Mouse (Mus musculus) common myeloid progenitor, adult 5-6 weeks (primary cell): Measurements from ENCODE around the gene Ube2i. TPM values are rescaled to one million over a fixed set of nuclear protein-coding genes. Genes with fewer than 3 reads are reported as not detected.
A peak's percentile ranks its signal among the peaks of the same experiment; 100 is the strongest.

Source experiments
- ATAC-seq: replicated peaks from 2 replicates; pipeline ENCODE4 v1.8.0; 2016; ENCODE audit warnings: low read depth, mild to moderate bottlenecking, moderate TSS enrichment, inconsistent platforms; ENCODE audit not compliant: poor library complexity, severe bottlenecking
- total RNA-seq: library from RNA; stranded (forward); fragments of 200-1000, 187-1606 nt; gene quantifications from 2 replicates; pipeline ENCODE4 v1.2.3, GENCODE M21; 2017

The Ube2i gene
- total RNA-seq, 1 experiment from 2014 or later, result 313 TPM

- ATAC-seq, result no peak
These were observed 19.3 kb downstream of the Ube2i start for GRCm38 (mm10) chr17:25255110-25255509.

GRCm38 (mm10) chr17:25253760-25254159 is 20.7 kb downstream of the Ube2i start:
- no peak for ATAC-seq

DNA sequence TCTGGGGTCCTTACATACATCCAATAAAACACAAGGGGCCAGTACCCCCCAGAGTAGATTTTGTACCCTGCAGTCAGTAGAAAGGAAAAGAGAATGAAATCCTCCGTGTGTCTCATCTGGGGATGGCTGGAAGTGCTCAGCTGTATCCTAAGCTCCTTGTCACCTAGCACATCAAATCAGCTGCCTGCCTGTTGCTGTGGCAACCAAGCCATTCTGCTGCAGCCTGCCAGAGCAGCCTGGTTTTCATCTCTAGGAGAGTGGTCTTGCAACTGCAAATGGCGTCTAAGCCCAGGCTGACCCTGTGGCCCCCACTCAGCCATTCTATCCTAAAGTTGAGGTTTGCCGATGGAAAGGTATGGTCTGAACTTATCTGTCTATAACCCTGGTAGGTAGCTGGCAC is 21.8 kb downstream of the Ube2i start:
- no peak for ATAC-seq

DNA sequence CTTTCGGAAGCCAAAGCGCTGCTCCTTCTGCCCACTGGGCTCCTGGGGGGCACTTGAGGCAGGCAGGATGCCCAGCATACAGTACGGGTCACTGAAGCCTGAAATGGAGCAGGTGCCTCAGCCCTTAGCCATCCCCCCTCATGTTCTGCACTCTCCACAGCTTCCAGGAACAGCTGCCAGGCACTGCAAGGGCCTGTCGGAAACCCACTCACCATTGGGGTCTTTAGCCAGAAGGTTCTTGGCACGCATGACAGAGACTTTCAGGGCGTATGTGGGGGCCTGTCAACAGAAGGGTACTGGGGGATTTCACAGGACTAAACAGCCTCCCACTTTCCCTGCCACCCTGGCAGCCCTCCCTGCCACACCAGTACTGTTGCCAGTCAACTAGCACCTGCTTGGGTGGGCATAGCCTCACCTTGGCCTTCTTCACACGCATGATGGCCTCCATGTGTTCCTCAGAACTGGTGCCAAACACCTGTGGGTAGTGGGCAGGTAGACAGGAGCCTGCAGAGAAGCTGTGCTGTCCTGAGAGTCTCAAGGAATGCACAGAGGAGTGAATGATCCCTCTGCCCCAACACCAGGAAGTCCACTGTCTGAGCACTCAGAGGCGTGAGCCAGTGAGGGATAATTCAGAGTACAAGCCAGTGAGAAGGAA is 24.1 kb downstream of the Ube2i start:
- no peak for ATAC-seq

DNA sequence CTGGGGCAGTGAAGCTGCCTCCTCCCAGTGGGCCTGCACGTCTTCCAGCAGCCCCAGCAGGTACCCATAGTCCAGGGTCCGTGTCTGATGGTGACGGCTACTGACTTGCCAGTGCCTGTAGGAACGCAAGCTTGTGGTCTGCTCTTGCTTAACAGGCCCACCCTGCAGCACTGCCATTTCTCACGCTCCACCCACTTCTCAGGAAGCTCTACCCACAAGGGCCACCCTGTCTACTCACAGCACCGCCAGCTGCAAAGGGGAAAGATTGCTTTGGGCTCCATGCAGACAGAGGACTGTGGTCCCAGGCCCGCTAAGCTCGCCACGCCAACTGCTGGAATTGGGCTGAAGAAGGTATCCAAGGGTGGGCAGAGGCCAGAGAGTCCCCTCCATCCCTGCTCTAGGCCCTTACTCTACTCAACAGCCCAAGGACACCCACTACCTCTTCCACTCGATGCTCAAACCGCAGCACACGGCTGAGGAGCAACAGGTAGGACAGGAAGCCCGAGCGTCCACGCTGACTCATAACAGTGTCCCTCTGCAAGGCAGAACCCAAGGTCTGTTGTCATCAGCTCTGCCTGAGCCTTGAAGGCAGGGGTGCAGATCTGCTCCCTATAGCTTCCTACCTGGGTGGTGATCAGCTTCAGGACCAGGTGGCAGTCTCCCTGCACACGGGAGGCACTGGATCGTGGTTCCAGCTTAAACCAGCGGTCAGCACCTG is 26.2 kb downstream of the Ube2i start:
- peak; percentile 94 for ATAC-seq

DNA sequence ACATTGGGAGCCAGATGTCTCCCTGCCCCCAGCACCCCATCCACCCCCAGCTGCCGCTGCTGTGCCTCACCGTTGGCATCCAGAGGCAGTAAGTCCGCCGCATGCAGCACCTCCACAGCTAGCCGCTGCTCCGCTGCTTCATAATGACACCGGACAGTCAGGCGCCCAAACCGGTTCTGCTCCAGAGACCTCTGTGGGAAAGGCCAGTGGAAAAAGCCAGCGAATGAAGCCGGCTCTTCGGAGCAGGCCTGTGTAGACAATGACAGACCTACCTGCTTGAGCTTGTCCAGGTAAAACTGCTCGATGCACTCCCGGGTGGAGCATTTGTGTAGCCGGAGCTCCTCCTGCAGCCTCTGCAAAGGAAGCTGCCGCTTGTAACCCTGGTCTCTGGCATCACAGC is 30.2 kb downstream of the Ube2i start:
- ATAC-seq, result no peak

DNA sequence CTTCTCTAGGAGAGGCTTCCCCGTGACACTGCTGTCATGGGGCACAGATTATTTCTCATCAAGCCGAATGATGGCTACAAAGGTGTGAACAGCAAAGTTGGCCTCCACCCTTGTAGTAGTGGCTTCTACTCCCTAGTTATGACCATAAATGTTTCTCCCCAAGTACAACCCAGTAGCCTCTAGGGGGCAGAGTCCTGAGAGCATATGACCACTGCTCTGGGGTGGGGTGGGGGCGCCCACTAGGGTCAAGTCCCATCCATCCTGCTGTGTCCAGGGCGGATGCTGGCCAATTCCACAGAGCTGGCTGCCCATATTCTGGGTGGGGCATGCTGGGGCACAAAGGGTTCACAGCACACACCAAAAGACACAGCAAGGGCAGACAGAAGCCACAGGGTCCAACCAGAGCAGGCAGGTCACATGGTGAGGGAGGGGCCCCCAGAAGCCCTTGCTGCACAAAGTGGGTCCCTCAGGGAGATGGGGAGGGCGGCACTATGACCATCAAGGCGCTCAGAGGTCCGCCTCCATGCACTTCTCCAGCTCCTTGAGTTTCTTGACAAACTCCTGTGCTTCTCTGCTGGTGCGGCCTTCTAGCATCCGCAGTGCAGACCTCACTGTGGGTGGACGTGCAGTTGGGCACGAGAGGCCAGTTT is 31.2 kb downstream of the Ube2i start:
- no peak for ATAC-seq

DNA sequence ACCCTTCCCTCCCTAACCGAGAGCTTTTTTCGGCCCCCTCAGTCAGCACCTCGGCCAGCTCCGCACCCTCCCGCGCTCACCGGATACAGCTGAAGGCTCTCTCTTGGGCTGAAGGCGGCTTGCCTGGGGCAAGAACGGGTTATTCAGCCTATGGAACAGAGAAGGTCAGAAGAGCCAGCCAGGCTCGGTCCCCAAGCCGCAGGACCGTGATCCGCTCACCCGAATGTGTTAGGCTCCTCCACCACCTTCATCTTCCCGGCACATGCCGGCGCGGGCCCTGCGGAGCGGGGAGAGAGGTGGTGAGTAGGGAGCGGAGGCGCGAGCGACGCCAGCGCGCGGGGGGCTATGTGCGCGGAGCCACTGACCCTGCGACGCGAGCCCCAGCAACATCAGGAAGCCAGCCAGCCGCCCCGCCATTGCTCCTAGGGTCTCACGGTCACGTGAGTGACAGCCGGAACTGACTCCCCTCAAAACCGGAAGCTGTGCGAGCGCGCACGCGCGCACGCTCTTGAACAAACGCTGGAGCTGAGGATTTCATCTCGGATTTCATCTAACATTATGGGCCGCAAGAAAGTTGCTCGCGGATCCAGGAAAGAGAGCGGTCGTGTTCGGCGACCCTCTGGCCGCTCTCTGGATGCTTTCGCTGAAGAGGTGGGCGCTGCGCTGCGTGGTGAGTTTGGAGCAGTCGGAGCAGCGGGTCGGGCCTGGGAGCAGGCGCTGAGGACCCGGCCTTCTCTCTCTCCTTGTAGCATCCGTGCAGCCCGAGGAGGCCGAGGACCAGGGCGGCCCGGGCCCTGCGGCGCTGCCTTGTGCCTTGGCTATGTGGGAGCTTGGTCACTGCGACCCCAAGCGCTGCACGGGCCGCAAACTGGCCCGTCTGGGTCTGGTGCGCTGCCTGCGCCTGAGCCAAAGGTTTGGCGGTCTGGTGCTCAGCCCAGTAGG is 34.5 kb downstream of the Ube2i start, which contains the start of the genes Gnptg and Tsr3:
Gene Gnptg, minus strand, starts transcription at position 430 of the 942 bp plus-strand sequence.
Gene Tsr3, plus strand, starts transcription at position 476 of the 942 bp plus-strand sequence.
- peak; percentile 84 for ATAC-seq

GRCm38 (mm10) chr17:25235635-25236034 is 38.8 kb downstream of the Ube2i start:
- ATAC-seq, result no peak

DNA sequence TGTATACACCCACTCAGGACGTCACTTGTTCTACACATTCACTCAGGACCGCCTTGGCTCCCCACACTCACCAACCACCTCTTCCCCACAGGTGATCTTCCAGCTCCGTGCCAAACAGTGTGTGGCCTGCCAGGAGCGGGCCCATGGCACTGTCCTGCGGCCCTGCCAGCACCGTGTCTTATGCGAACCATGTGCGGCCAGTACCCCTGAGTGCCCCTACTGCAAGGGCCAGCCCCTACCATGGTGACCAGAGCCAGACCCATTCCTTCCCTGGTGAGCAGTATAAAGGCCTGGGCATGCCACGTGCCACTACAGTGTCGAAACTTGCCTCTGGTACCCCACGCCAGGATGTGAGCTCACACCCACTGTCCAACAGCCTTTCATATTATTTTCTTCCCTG is 42.8 kb downstream of the Ube2i start:
- ATAC-seq, result peak; percentile 23; the same call in 1 of the 2 replicates

DNA sequence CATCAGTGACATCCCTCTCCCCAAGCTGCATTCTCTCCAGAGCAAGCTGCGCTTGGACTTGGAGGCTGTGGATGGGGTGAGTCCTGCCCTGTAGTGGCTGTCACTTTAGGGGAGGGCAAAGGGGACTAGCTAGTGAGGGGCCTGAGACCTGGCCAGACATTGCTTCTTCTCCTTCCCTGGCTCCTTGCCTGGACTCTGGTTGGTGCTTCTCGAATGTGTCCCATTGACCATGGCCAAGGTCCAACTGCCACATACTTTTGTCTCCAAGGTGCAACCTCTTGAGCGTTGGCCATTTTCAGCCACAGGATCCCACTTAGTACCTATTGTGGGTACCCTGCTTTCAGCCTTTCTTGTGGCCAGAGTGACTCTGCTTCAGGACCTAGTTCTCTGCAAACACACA is 43.7 kb downstream of the Ube2i start:
- ATAC-seq, result no peak

- ATAC-seq, result 0 out of 2 replicates have a peak, but pooled peaks have one; percentile 43
These were observed 44.3 kb downstream of the Ube2i start for GRCm38 (mm10) chr17:25230014-25230655.

- ATAC-seq, result no peak
These were observed 46.4 kb downstream of the Ube2i start for GRCm38 (mm10) chr17:25227991-25228390.

- no peak for ATAC-seq
These were observed 48.8 kb downstream of the Ube2i start for GRCm38 (mm10) chr17:25225659-25226058.

DNA sequence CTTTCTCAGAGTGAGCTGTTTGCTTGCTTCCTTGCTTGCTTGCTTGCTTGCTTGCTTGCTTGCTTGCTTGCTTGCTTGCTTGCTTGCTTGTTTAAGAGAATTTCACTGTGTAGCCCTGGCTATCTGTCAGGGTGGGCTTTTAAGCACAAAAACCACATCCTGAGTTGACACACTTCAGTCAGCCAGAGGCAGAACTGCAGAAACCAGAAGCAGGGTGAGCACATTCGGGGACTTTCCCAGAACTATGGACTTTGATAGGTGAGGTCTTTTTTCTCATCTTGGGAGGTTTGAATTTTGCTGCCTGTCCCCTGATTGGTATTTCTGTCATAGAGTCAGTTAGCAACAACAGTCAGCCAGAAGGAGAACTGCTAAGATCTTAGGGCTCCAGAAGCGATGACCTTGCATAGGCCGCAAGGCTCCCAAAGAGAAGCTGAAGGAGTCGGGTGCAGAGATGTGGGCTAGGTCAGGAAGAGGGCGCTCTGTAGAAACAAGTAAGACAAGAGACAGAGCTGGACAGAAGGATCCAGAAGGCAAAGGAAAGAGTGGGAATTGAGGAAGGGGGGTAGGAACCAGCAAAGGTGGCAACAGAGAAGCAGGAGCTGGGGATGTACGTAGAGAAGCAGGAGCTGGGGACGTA is 49.7 kb downstream of the Ube2i start:
- ATAC-seq, result no peak

DNA sequence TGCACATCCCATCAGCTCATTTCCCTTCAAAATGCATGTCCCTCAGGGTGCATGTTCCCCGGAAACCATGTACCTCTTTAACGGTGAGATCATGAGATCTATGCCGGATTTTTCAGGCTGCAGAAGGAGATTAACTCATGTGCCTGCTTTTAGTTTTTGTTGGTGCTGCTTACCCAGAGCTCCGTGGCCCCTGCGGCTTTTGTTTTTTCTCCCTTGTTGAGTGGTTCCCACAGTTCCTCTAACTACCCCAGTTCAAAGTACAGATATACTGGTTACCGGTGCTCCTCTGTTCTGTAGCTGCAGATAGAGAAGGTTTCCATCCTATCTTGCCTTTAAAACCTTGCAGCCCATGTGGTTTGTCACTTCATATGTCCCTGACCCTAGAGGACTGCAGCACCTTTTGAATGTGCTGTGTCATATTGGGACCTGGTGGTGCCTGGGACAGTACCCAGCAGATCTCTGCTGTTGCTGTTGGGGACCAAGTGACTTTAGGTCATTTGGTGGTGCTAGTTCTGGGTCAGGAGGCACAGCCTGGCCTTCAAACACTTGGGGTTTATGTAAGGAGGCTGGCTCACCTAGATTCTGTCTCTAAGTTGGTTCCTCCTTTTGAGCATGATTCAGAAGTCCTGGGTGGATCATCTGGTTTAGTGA is 51.3 kb downstream of the Ube2i start:
- peak; percentile 40 for ATAC-seq

DNA sequence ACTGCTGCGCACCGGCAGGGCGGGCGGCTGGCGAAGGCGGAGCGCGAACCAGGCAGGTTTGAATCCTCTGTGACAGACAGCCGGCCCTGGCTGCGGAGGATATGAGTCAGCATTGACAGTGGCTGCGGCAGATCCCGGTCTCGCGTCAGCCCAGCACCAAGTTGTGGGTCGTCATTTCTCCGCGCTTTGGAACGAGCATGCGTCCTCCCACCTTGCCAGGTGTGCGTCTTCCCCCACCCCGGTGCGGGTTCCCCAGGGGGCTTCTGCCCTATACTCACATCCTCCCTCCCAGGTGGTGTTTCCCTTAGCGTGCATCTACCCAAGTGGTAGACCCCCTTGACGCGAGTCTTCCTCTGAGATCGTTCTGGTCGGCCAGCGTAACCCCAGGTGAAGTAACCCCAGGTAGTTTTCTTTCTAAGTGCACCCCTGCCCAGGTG is 51.9 kb downstream of the Ube2i start:
- peak; percentile 82 for ATAC-seq

DNA sequence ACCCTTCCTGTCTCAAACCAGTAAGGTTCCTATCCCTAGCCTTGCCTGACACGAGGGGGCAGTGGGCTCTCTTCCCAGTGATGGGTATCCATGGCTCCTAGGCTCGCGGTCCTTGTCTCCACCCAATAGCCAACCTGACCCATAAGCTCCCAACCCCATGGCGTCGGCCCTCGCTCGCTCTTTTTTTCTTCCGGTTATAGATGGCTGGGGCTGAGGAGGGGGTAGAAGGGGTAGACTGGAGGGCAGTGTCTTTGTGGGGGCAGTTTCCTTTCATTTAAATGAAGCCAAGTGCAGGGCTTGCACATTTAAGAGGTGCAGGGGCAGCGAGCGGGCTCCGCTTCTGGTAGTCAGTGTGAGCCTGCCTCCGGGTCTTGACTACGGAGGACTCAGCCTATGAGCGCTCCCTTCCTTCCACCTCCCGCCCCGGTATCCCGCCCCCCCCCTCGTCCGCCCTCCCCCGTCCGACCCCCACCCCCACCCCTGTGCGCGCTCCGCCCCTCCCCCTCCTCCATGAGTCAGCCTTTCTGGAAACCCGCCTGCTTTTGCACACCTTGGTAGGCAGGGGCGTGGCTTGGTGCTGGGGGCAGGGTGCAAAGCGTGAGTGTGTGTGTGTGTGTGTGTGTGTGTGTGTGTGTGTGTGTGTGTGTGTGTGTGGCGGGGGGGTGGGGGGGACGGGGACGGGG is 52.5 kb downstream of the Ube2i start:
- ATAC-seq, result peak; percentile 37
